Mouse (Mus musculus) heart, adult 10 weeks (tissue): ENCODE results near the gene Bdkrb2. TPM values are rescaled to one million over a fixed set of nuclear protein-coding genes. Genes with fewer than 3 reads are reported as not detected.

Experiments
- polyA plus RNA-seq: library from polyadenylated mRNA; stranded (reverse); fragments of 350-450 nt; fragmentation: Illumina TruSeq; extraction: RNeasy Lipid Tissue Mini Kit (QIAGEN cat#74804); gene quantifications from one replicate; pipeline ENCODE4 v1.2.3, GENCODE M21; 2014; ENCODE audit warnings: low read depth, low replicate concordance

Bdkrb2 gene
- polyA plus RNA-seq, result not detected

GRCm38 (mm10) chr12:105562936-105563680 is at the start of gene Bdkrb2:
Gene Bdkrb2 (plus strand): TSS chr12:105563226.

GRCm38 (mm10) chr12:105602581-105603210 is 39.7 kb downstream of the Bdkrb2 start, which contains the start of gene Bdkrb1:
Gene Bdkrb1 (plus strand): TSS chr12:105603085.

Other genes starting within 250 kb of the Bdkrb2 start
- not detected for gene Tunar, start 229.4 kb upstream of the Bdkrb2 start, polyA plus RNA-seq
- gene D430019H16Rik, start 109.4 kb upstream of the Bdkrb2 start, polyA plus RNA-seq, result 0.42 TPM
- not detected for gene Bdkrb1, start 39.9 kb downstream of the Bdkrb2 start, polyA plus RNA-seq
- gene Gskip, start 121.6 kb downstream of the Bdkrb2 start, polyA plus RNA-seq, result 7.6 TPM
- 15.7 TPM for gene Atg2b, start 122.0 kb downstream of the Bdkrb2 start, polyA plus RNA-seq
- not detected for gene Ak7, start 142.8 kb downstream of the Bdkrb2 start, polyA plus RNA-seq
- 87.6 TPM for gene Papola, start 221.5 kb downstream of the Bdkrb2 start, polyA plus RNA-seq